Mouse (Mus musculus) adrenal gland, postnatal 25 days (tissue): ENCODE data around the gene Saysd1. TPM values are rescaled to one million over a fixed set of nuclear protein-coding genes. Genes with fewer than 3 reads are reported as not detected.

Experiments used
- DNase-seq: peaks from one replicate; pipeline ENCODE4 v3.0.0; 2021; ENCODE audit warnings: mixed read lengths
- total RNA-seq: library from RNA; stranded (reverse); gene quantifications from 2 replicates; pipeline ENCODE4 v1.2.3, GENCODE M21; 2021

Saysd1 gene
- total RNA-seq, 1 experiment from 2014 or later: 8.2 TPM

DNA sequence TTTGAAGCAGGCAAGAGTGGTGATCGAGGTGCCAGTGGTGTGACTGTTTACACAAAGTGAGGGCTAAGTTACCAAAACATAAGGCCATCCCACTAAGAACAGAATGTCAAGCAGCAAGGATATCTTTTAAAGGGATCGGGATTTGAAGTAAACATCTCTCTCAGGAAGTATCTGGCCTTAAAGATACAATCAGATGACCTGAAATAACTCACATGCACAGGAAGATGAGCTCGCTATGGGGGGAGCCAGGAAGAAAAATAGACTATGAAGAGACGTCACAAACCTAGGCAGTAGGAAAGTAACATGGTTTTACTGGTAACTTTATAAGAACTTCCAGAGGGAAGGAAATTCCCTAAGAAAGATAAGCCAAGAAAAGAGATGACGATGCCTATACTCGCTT, 32.1 kb downstream of the Saysd1 start:
- DNase-seq: no peak

DNA sequence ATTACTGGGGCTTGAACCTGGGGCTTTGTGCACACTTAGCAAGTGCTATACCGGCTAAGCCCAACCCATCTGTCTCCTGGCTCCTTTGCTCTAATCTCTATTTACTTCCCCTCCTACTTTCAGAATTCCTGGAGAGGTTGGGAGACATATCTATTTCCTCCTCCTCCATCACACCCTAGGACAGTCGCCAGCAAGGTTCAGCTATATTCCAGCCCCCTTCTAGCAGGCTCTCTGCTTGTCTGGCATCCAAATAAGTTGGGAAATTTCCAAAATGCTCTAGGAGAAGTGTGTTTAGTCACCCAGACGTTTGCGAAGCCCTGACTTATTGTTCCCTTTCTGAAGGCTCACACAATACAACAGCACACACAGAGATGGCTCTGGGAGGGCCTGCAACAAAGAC, 35.1 kb downstream of the Saysd1 start:
- no peak for DNase-seq

DNA sequence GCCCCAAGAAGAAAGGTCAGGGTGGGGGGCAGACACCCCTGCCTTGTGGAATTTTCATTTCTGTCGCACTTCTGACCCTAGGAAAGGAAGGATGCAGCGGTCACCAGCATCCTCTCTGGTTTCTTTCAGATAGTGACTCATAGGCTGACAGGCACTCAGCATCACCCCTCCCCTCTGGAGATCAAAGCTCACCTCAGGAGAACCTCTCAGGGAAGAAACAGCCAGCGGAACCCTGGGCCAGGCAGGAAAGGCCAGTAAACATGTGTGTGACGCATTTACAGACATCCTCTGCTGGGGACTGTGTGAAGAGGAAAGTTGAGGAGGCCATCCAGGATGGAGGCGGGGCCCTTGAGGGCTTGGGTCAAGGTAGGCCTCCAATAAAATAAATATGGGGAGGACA, 40.3 kb downstream of the Saysd1 start:
- DNase-seq: peak; percentile 22

DNA sequence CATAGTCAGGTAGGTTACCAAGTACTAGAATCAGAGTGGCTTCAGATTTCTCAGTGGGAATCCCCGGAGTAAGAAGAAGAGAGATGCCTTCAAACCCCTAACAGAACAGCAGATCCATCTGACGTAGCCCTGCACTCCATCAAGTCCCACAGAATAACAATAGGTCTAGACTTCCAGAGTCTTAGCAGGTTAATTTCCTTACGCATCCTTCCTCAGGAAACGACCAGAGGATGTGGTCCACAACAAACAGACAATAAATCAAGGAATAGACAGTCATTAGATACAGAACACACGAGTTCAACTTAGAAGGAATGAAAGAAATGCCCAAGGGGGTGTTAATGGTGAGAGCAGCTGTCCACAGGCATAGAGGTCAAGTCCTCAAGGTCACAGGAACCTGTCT, 43.4 kb downstream of the Saysd1 start:
- DNase-seq: no peak

DNA sequence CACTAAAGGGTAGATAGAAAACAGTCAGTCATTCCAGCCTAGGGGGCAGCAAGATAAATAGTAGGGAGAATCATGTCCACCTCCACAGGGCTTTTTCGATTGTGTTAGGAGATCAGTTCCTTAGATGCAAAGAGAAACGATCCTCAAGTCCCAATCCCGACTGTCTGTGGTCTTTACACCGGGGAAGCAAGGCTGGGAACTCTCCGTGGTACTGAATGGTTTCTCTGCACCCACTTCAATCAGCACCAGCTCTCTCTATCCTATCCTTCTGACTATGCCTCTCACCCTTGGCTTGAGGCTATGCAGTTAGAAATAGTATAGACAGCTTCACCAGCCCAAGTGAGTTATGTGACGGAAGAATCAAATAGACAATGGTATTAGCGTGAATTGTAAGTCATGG, 44.8 kb downstream of the Saysd1 start:
- peak; percentile 47 for DNase-seq

DNA sequence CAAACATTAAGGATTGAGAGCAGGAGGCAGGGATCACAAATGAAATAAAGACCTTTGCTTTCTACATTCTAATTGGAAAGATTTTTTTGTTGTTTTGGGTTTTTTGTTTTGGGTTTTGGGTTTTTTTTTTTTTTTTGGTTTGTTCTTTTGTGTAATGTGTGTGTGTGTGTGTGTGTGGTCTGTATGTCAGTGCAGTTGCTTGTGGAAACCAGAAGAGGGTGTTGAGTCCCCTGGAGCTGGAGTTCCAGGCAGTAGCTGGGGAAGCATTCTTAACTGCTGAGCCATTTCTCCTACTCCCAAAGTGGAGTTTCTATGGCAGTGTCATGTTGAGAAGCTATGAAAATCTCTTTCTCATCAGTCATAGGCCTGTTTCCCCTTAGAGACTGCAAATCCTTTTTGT, 54.0 kb downstream of the Saysd1 start:
- DNase-seq: no peak

DNA sequence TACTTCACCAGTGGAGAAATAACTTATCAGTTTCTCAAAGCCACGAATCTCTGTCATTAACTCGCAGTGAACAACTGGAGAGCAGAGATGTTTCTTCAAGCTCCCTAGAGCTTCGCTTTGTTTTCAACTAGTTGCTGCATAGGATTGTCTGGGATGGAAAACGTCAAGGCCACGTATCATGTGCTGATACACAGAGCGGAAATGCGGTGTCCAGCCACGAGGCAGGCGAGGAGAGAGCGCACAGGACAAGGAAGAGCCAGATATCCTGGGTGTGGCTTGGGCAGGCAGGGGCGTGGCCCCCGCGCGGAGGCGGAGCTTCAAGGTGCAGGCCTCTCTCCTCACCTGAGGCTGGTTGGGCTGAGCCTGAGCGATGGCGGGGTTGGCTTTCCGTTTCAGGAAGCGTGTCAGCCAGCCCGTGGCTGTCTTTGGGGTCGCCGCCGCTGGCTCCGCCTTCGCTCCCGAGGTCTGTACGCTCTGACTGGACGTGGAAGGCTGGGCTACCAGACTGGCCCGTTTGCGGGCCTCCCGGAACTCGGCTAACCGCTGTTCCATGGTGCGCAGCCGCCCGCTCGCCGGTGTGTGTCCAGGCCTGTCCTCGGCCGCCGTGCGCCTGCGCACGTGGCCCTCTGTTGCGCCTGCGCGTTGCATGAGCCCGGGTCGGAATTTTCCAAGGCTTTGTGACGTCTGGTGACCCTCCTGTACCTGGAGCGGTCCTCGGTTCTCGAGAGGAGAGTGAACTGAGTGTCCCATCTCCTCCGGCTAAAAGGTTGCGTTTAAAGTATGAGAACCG, 55.6 kb downstream of the Saysd1 start:
- DNase-seq: peak; percentile 93

DNA sequence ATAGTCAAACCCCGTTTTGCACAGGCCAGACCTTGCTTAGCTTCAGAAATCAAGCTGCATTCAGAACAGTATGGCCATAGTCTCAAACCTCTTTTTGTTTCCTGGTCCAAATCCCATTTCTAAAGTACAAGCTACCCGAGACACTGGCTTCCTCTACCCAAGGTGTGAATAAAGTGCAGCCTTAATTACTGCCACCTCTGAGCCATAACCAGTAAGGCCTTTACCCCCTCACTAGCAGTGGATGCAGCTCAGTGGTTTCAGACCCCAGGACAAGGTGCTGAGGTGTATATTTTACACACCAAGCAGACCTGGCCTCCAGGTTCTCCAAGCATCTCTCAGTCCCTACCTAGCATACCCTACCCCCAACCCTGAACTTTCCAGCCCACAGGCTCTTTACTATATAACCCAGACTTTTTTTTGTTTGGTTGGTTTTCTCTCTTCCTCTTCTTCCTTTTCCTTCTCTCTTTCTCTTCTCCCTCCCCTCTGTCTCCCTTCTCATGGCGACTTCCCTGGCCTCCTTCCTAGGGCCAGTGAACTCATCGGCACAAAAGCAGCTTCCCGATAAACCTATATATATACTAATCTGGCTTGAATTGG, 56.3 kb downstream of the Saysd1 start:
- DNase-seq: no peak

DNA sequence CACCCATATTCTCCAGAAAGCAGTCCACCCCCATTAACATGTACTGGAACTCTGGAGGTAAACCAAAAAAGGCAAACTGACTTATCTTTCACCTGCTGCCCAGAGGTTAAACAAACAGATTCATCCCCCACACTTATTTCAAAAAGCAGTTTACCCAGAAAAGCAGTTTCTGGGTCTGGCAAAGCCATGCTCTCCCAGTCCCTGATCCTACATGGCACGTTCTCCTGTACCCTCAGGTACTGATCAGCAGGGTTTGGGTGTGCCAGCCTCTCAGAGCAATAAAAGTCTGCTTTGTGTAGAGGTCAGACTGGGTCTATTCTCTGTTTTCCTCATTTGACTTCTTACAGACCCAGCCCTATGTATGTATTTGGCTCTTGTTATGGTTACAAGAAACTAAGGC, 57.2 kb downstream of the Saysd1 start:
- DNase-seq: no peak

DNA sequence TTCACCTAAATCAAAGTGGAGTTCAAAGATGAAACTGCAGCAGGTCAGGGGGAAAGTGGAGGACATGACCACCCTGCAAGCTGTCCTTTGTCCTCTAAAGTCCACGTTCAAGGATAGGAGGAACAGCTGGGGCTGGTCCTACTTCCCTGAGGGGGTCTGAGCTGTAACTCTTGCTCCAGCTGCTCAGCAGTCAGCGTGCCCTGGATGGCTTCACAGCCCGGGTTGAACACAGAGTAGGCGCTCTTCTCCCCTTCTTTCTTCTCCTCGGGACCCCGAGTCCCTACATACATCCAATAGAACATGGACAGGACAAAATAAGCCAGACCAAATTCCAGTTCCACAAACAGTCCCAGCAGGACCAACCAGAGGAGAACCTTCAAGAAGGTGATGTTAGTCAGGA, 61.2 kb downstream of the Saysd1 start:
- no peak for DNase-seq

DNA sequence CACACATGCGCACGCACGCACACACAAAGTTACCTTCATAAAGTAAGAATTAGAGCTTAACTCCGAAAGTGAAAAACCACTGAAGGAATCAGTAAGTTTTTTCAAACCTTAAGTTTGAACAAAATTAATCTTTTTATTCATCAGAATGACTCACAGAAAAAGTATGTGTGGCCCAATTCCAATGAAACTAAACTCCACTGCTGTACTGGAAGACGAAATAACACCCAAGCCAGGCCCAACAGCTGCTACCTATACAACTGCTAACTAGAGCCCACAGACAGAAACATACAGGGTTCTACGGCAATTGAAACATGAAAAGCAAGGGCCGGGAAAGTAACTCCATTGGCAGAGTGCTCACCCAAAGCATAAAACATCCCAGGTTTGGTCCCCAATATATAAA, 62.8 kb downstream of the Saysd1 start:
- DNase-seq: no peak

DNA sequence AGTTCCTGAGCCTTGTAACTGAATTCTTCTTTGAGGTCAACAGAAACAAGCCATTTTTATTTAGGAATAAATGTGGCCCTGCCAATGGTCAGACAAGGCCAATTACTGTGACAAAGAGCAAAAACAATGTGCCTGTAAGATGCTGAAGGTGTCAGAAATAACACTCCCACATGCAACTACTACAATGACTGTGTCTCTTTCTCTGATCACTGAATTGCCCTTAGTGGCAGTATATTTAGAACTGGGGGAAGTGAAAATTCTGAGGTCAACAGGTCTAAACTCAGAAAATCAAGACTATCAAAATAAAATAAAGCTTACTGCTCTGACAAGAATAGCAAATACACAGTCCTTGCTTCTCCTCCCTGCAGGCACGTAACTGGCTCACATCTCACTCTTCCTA, 63.6 kb downstream of the Saysd1 start:
- DNase-seq: no peak

DNA sequence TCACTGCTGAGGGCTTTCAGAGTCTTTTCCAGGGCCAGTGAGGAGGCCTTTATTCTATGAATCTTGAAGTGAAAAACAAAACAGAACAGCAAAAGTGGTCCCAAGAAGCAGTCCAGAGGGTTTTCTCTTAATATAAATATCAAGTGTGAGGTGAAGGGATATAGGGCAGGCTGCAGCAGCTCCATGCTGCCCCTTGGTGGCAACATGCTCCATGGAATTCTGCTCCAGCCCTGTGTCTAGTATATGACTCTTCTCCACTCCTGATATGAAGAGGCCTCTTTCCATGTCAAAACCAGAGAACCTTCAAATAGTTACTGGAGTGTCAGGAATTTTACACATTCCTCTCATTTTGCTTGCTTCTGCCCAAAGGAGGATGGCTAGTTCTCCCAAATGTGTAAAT, 67.7 kb downstream of the Saysd1 start:
- peak; percentile 7 for DNase-seq

DNA sequence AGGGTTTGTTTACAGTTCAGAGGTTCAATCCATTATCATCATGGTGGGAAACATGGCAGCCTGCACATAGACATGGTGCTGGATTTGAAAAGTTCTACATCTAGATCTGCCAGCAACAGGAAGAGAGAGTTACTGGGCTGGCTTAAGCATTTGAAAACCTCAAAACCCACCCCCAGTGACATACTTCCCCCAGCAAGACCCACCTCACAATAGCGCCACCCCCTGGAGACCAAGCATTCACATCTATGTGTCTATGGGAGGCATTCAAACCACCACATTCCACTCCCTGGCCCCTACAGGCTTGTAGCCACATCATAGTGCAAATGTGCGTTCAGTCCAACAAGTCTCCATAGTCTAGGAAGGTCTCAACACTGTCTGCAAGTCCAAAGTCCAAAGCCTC, 70.0 kb downstream of the Saysd1 start:
- no peak for DNase-seq

DNA sequence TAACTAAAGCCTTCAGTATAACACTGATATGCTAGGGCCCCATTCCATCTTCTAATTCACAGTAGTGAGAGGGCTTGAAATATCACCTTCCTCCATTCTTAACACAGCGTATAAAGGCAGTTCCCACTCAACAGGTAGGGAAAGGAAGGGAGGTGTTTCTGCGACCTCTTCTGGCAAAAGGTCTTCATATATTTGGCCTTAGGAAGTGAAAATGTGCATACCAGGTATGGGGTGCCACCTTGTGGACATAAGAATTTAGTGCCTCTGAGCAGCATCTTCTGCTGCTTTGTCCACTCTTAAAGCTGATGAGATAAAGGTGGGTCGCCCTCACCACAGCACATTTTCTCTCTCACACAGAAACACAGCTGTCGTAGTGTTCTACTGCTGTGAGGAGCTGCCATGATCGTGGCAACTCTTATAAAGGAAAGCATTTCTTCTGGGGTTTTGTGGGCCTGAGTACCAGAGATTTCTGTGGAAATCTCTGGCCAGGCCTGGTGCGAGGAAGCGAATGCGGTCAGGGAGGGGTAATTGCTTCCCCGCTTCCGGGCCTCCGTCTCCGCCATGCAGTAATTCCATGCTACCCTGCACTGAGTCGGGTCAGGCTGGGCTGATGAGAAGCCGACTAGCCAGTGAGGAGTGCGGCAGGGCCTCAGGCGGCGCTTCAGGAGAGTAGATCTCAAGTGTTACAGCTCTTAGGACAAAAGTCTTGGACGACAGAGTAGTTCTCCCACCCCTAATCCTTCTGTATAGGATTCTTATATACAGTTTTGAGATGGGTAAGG, 70.8 kb downstream of the Saysd1 start:
- DNase-seq: peak; percentile 39

DNA sequence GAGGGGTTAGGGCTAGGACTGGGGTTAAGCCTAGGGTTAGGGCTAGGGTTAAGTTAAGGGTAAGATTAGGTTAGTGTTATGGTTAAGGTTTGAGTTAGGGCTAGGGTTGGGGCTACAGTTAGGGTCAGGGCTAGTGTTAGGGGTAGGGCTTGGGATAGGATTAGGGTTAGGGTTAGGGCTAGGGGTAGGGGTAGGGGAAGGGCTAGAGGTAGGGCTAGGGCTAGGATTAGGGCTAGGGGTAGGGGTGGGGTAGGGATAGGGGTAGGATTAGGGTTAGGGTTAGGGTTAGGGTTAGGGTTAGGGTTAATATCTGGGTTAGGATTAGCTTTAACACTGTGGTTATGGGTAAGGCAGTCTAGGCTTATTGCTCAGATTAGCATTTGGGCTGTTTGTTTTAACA, 73.6 kb downstream of the Saysd1 start:
- DNase-seq: no peak

DNA sequence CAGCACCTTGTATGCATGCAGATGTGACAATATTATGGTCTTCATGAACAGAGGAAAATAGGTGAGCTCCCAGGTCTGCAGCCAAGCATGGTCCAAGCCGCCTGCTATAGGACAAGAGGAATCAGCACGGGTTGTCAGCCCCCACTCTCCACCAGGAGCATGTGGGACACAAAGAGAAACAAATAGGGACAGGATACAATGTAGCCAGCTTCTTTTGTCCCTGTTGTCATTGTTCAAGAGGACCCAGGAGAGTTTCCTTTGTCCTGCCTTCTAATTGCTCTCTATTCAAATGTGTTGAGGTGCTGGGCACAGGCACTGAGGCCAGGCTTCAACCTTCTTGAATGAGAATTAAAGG, 89.9 kb downstream of the Saysd1 start:
- no peak for DNase-seq

DNA sequence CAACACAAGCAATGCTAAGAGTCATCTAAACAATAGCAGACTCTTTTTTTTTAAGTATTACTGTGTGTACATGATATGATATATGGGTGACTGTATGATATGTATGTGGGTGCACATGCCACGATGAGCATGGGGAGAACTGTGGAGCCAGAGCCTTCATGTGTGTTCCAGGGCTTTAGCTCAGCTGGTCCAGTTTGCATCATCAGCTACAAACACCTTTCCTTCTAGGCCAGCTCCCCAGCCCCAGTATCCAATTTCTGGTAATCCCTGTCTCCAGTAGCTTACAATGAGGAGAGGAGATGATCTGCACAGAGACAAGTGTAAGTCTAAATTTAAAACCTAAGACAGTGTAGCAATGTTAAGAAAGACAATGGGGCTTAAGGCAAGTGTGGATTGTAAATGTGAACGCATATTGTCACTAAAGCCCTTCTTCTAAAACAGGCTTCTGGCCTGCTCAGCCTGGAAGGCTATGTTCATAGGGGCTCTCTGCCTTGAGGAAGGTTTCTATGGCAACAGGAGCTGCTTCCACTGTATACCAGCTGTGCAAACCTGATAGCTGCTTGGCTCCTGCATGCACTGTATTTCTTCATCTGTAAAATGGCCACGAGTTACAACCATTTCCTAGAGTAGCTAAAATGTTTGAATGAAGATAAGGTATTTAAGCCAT, 90.4 kb downstream of the Saysd1 start:
- DNase-seq: no peak

DNA sequence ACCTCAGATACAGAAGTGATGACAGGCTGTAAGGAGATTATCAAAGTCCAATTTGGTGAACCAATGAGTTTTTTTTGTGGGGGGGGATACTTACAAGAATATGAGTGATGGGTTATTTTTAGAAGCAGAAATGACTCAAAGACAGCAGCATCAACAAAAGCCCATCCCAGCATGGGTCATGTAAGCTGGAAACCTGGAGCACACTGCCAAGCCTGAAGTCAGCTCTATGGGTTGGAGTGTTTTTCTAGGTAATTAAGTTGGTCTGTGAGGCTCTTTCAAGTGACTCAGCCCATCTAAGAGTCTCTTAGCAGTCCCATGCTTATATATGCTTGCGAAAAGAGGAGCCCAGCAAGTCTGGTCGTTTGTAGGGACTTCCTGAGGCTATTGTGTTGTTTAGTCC, 91.0 kb downstream of the Saysd1 start:
- DNase-seq: no peak

DNA sequence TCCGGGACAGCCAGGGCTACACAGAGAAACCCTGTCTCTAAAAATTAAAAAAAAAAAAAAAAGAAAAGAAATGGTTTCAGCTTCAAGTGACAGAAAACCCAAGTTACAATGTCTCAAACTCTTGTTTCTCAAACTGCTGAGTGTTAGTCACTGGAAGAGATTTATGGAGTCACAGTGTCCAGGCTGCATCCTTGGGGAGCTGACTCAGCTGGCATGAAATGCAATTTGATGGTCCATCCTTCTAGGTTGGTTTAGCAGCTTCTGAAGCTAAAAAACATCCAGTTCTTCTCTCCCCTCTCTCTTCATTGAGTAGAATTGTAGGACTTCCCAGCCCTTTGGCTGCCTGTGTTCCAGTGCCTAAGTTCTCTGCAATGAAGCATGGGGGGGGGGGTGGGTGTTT, 94.3 kb downstream of the Saysd1 start:
- peak; percentile 48 for DNase-seq

DNA sequence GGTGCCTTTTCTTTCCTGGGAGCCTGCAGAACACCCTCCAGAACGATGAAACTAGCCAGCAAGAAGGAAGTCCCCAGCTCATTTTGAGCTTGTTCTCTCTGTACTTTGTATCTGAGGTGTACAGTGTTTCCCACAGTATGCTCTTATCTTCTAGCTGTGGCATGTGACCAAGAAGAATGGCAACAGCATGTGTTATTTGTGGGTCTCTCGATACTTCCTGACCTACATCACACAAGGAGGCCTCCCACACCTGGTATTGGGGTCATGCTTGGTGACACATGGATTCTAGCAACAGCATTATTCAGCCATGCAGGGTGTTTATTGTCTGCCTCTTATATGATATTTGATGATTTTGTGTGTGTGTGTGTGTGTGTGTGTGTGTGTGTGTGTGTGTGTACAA, 96.5 kb downstream of the Saysd1 start:
- DNase-seq: no peak

DNA sequence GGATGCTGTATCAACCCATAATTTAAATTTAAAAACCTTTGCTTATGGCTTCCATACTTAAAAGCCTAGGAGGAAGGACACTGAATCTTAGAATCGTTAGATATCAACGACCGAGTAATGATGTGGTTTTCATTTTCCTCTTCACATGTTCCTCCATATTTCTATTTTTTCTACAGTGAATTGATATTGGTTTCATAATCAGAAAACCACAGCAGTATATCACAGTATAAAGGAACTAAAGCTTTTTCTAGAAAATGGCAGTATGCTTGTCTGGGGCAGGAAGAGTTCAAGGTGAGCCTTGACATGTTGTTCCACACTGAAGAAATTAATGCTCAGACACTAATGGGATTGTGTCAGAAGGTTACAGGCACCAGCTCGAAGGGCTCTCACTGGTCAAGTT, 97.4 kb downstream of the Saysd1 start:
- DNase-seq: no peak

DNA sequence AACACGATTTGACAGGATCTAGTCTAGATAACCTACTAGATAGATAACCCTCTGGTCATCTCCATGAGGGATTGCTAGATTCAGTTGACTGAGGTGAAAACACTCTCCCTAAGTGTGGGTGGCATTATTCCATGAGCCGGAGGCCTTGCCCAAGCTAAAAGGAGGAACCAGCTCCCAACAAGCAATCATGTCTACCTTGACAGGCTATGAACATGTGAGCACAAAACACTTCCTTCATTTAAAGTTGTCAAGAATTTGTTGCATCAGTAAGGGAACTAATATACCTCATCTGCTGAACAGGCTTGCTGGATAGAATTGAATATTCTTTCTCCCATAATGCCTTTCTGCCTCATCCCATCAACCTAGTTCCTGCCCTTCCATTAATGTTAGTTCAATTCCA, 98.5 kb downstream of the Saysd1 start:
- DNase-seq: no peak
